Mouse (Mus musculus) hindbrain, embryonic 14.5 days (tissue): ENCODE measurements around the gene Asb6. TPM values are rescaled to one million over a fixed set of nuclear protein-coding genes. Genes with fewer than 3 reads are reported as not detected.

ENCODE experiments used
- ATAC-seq: fragments of 200-750 bp; cut with Nextera tagmentation; 2 replicates; pipeline ENCODE4 v1.8.0; 2017; ENCODE audit warnings: moderate number of reproducible peaks, mild to moderate bottlenecking, moderate TSS enrichment, moderate library complexity; ENCODE audit not compliant: low FRiP score
- DNase-seq: peaks from one replicate; pipeline ENCODE4 v3.0.0-alpha.2; 2015; ENCODE audit warnings: low spot score
- H3K27ac ChIP-seq: fragments of 300-500 bp; sonication (generic); 2 replicates; pipeline ENCODE4 v1.5.1; 2014; ENCODE audit warnings: mild to moderate bottlenecking, moderate library complexity
- H3K27me3 ChIP-seq: fragments of 300-500 bp; sonication (generic); 2 replicates; pipeline ENCODE4 v1.6.1; 2014; ENCODE audit warnings: mild to moderate bottlenecking, low read length, mixed read lengths; ENCODE audit not compliant: control insufficient read depth, insufficient read depth
- H3K36me3 ChIP-seq: fragments of 300-500 bp; sonication (generic); replicated peaks from 2 replicates; pipeline ENCODE4 v1.6.1; 2014; ENCODE audit not compliant: control insufficient read depth, insufficient read depth
- H3K4me1 ChIP-seq: fragments of 300-500 bp; sonication (generic); replicated peaks from 2 replicates; pipeline ENCODE4 v1.6.1; 2014; ENCODE audit warnings: antibody characterized with exemption, low read length, mixed read lengths; ENCODE audit not compliant: control insufficient read depth, insufficient read depth
- H3K4me2 ChIP-seq: fragments of 300-500 bp; sonication (generic); replicated peaks from 2 replicates; pipeline ENCODE4 v1.6.1; 2014; ENCODE audit warnings: mild to moderate bottlenecking, moderate library complexity
- H3K4me3 ChIP-seq: fragments of 300-500 bp; sonication (generic); replicated peaks from 2 replicates; pipeline ENCODE4 v1.5.1; 2014; ENCODE audit warnings: mild to moderate bottlenecking, low read length
- H3K9ac ChIP-seq: fragments of 300-500 bp; sonication (generic); 2 replicates; pipeline ENCODE4 v1.6.1; 2014
- H3K9me3 ChIP-seq: fragments of 300-500 bp; sonication (generic); 2 replicates; pipeline ENCODE4 v1.6.1; 2016; ENCODE audit warnings: low read length; ENCODE audit not compliant: control insufficient read depth
- WGBS: fragments of 180-500 bp; shearing (Covaris S2); extraction: QIAGEN DNeasy Blood & Tissue Kit; methylation state at CpG from one replicate; pipeline ENCODE4 v1.1.7; 2014; 5-methylcytosine and 5-hydroxymethylcytosine counted together
- polyA plus RNA-seq: library from polyadenylated mRNA; unstranded; fragments of >200 nt; fragmentation: Nextera tagmentation; extraction: Ambion mirVana; gene quantifications from 2 replicates; pipeline ENCODE4 v1.2.1, GENCODE M21; 2014

Asb6 gene
- polyA plus RNA-seq, 1 experiment from 2014 or later = 37.6 TPM

DNA sequence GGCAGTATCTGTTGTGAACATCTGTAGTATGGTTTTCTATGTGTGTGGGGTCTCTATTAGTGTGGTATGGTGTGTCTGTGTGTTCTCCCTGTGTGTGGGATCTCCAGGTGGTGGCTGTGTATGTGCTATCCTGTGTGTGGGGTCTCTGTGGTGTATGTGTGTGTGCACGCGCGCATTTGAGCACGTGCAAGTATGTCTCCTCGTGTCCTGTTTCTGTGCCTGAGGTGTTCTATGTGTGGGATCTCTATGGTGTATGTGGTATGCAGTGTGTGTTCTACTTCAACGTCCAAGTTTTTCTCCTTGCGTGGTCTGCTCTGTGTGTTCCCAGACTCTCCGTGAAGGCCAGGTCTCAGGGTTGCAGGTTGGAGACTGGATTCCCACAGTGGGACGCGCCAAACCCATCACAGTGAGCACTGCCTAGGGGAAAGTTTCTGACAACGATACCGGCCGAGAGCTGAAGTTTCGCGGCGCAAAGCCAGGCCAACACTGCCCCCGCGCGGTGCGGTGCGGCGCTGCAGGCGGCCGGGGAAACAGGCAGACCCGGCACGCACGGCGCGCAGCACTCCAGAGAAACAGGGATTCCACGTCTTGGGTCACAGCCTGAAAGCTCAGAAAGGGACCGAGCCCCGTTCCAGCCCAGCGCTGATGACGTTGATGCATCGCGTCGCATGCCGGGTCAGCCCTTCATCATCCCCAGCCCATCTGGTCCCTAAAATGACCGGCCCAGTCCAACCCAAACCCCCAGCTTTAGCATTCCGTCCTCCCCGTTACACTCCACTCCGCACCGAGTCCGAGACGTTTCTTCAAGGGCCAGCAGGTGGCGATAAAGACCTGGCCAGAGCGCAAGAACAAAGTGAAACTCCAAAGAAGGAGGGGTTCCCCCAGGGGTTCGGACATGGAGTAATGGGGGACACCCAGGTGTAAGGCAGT, 35.7 kb downstream of the Asb6 start:
- H3K27me3 ChIP-seq = no peaks in the 10 kb centered on the region
- H3K36me3 ChIP-seq = no peaks in the 10 kb centered on the region
- peak overlapping the region; percentile 32 for H3K4me3 ChIP-seq
- DNase-seq = peak; percentile 95
- peaks cover 24% of the 10 kb centered on the region for H3K4me1 ChIP-seq
- H3K27ac ChIP-seq = peak overlapping the region; percentile 81; the same call in 1 of the 2 replicates
- H3K9ac ChIP-seq = peak overlapping the region; percentile 49; the same call in 1 of the 2 replicates
- WGBS = 5% methylated on average over 48 of the region's 48 CpGs
- peak overlapping the region; percentile 71 for H3K4me2 ChIP-seq
- ATAC-seq = peak; percentile 69
- H3K9me3 ChIP-seq = no peaks in the 10 kb centered on the region

DNA sequence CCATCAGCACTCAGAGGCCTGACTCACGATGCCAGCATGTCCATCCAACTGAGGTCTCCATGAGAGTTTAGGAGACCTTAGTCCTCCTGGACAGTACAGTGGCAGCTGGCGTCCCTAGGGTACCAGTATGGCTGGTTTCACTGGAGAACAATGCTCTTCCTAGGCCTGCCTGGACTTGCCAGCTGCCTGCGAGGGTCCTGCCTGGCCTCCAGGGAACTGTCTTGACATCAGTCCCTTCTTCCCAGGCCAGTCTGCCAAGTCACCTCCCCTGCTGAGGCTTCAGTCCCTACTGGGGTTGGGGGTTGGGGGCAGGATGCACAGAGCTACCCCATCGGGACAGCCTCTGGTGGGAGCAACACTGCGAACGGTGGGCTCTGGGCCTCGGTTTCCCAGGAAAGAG, 38.1 kb downstream of the Asb6 start:
- H3K36me3 ChIP-seq = no peaks in the 10 kb centered on the region
- no peak overlapping the region for H3K9ac ChIP-seq
- no peak overlapping the region for H3K27ac ChIP-seq
- ATAC-seq = no peak
- no peaks in the 10 kb centered on the region for H3K27me3 ChIP-seq
- no peak overlapping the region for H3K4me2 ChIP-seq
- no peak overlapping the region for H3K4me3 ChIP-seq
- 73% methylated on average over 7 of the region's 7 CpGs for WGBS
- H3K4me1 ChIP-seq = peaks cover 23% of the 10 kb centered on the region
- no peaks in the 10 kb centered on the region for H3K9me3 ChIP-seq
- no peak for DNase-seq

DNA sequence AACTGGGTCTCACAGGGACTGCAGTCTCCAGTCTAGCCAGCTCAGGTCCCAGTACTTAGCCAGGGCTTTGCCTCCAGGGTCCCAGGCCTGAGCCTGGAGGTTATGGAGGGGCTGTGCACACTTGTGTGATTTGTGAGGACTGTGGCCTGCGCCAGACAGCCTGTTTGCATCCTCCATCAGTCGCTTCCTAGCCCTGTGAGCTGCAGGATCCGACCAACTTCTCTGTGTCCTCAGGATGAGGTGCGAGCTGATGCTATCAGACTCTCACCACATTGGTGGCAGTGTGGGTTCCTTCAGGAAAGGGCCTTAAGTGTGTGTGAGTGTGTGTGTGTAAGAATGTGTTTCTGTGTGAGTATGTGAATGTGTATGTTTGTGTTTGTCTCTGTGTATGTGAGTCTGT, 42.7 kb downstream of the Asb6 start:
- WGBS = 61% methylated on average over 4 of the region's 4 CpGs
- Histone ChIP-seq H3K27ac (no peak overlapping the region), H3K4me2 (no peak overlapping the region), H3K9ac (peak overlapping the region; percentile 29; the same call in 1 of the 2 replicates), H3K9me3 (no peaks in the 10 kb centered on the region), H3K4me1 (peaks cover 28% of the 10 kb centered on the region), H3K4me3 (no peak overlapping the region), H3K27me3 (no peaks in the 10 kb centered on the region), H3K36me3 (no peaks in the 10 kb centered on the region)
- ATAC-seq (no peak), DNase-seq (no peak)

DNA sequence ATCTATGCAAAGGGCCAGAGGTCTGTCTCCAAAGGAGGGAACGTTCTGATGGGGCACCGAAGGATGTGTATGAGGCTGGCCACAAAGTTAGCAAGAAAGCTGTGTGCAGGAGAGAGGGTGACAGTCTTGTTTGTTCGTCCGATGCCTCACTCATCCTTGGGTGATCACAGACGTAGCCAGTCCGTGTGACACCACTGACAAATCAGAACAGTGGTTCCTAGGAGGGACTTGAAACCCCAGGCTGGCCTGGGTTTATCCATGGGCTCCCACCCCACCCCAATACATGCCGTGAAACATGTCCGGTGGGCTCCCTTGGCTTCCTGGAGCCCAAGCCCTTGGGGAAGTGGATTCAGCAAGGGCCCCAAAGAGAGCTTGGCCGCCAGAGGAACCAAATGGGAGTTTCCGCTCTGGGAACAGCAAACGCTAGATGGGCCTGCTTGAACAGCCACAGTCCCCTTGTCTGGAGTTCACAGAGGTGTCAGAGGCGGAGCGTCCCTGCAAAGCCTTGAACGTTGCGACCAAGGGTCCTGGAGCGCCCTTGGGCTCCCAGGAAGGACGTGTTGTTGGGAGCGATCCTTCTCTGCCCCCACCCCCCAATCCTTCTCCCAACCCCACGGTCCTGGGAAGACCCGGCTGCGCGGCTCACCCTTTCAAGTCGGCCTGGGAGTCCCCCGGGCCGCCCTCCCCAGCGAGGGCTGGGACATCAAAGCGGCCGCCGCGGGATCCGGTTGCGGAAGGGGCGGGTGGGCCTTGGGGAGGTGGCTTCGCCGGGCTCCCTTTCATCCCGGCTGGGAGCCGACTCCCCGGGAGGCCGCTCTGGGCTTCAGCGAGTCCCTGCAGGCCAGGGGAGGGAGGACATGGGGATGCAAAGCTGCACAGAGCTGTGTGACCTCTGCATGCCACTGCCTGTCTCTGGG, 45.8 kb downstream of the Asb6 start:
- Histone ChIP-seq H3K4me1 (peaks cover 28% of the 10 kb centered on the region), H3K27me3 (no peaks in the 10 kb centered on the region), H3K4me2 (peak overlapping the region; percentile 46), H3K9me3 (no peaks in the 10 kb centered on the region), H3K4me3 (no peak overlapping the region), H3K36me3 (no peaks in the 10 kb centered on the region), H3K9ac (peak overlapping the region; percentile 42), H3K27ac (peak overlapping the region; percentile 55)
- DNase-seq (no peak), ATAC-seq (0 out of 2 replicates have a peak, but pooled peaks have one; percentile 15)
- 14% methylated on average over 40 of the region's 40 CpGs for WGBS

DNA sequence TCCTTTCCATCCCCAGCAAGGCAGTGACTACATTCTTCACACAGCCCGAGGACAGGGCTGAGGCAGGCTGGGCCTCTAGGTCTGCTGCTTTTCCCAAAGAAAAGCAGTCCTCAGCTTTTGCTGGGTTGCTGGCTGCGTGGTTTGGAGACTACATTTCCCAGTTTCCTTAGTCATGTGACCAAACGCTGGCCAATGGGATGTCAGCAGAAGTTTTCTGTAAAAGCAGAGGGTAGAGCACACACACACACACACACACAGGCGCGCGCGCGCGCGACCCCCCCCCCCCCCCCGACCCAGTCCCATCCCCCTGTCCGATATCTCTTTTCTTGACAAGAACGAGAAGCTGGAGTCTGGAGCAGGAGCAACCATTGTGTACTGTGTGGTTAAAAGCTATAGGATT, 46.8 kb downstream of the Asb6 start:
- no peak overlapping the region for H3K4me3 ChIP-seq
- H3K9ac ChIP-seq = no peak overlapping the region
- DNase-seq = peak; percentile 76
- 2% methylated on average over 13 of the region's 13 CpGs for WGBS
- H3K27me3 ChIP-seq = no peaks in the 10 kb centered on the region
- ATAC-seq = 0 out of 2 replicates have a peak, but pooled peaks have one; percentile 49
- peak overlapping the region; percentile 46 for H3K4me2 ChIP-seq
- peak overlapping the region; percentile 48; the same call in 1 of the 2 replicates for H3K27ac ChIP-seq
- H3K9me3 ChIP-seq = no peaks in the 10 kb centered on the region
- H3K4me1 ChIP-seq = peaks cover 28% of the 10 kb centered on the region
- H3K36me3 ChIP-seq = no peaks in the 10 kb centered on the region

DNA sequence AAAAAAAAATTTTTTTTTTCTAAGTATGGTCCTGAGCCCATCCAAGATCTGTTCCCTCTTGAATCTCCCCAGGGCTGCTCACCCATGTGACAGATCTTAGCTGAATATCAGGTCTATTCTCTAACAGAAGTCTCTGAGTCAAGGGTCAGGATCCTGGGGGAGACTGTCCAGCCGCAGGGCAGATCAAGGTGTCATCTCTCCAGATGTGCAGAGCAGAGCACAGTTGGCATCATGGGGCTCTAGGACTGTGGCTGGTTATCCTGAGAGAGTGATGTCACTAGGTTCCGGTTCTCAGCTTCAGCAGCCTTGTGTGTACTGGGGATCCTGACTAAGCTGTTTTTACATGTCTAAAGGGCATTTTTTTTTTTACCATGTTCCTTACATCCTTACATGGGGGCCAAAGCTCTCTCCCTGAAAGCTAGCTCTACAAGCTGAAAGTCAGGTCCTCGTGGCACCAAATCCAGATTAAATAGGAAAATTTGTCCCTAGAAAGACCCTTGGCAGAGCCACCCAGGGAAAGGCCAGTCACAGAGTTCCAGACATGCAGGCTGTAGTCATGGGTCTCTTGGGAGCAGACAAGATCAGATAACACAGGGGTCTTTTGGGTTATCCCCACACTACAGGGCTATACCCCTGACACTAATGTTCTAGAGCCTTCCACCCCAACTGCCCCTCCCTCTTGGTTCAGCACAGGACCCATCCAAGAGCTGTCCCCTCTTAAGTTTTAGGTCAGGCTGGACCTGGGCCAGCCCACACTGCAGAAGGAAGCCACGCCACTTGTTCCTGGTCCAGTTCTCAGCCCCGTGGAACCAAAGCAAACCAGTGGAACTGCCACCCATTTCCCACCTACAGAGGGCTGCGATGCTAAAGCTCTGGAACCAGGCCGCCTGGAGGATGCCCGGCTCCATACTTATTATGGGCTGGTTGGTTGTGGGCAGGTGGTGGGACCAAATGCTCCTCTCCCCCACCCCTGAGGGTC, 47.5 kb downstream of the Asb6 start:
- Histone ChIP-seq H3K4me2 (peak overlapping the region; percentile 46), H3K27ac (peak overlapping the region; percentile 48; the same call in 1 of the 2 replicates), H3K4me1 (peaks cover 28% of the 10 kb centered on the region), H3K4me3 (no peak overlapping the region), H3K36me3 (no peaks in the 10 kb centered on the region), H3K27me3 (no peaks in the 10 kb centered on the region), H3K9me3 (no peaks in the 10 kb centered on the region), H3K9ac (no peak overlapping the region)
- DNase-seq = no peak
- no peak for ATAC-seq
- 75% methylated on average over 8 of the region's 8 CpGs for WGBS

DNA sequence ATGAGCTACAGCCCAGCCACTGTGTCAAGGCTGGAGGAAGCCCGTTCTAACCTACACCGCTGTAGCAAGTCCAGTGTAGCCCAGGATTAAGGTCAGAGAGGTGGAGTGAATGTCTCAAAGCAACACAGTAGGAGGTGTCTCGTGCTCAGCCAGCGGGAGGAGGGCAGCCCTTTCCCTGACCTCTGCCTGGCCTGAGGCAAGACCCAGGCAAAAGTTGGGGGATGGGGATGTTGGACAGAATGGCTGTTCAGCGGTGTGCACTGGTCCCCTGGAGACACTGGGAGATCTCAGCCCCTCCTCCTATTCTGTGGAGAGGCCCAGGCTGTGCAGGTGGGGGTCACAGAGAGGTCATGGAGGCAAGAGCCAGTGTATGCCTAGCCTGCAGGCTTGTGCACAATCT, 50.9 kb downstream of the Asb6 start:
- Histone ChIP-seq H3K9me3 (no peaks in the 10 kb centered on the region), H3K27me3 (no peaks in the 10 kb centered on the region), H3K4me1 (peaks cover 9% of the 10 kb centered on the region), H3K9ac (no peak overlapping the region), H3K4me3 (no peak overlapping the region), H3K27ac (no peak overlapping the region), H3K4me2 (no peak overlapping the region), H3K36me3 (no peaks in the 10 kb centered on the region)
- ATAC-seq (no peak), DNase-seq (no peak)
- WGBS = 4% methylated on average over 5 of the region's 5 CpGs

DNA sequence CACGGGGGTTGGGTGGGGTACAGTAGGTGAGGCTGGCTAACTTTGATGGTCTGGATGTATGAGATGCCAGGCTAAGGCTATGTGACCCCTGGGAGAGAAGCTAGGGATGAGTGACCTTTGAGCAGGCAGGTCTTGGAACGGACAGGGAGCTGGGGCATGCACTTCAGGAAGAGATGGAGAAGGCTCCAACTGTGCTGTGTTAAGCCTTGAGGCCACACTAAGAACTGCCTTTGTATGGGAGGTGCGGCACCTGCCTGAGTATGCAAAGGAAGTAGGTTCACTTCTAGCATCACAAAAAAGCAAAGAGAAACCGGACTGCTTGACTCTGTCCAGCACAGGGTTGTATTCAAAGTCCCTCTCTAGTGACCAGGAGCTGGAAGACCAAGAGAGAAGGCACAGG, 51.9 kb downstream of the Asb6 start:
- ATAC-seq = no peak

More for the DNA sequence above, 51.9 kb downstream of the Asb6 start:
- H3K36me3 ChIP-seq = no peaks in the 10 kb centered on the region
- H3K27ac ChIP-seq = no peak overlapping the region
- 61% methylated on average over 4 of the region's 4 CpGs for WGBS
- H3K27me3 ChIP-seq = no peaks in the 10 kb centered on the region
- no peak overlapping the region for H3K9ac ChIP-seq
- DNase-seq = no peak
- no peak overlapping the region for H3K4me2 ChIP-seq
- no peaks in the 10 kb centered on the region for H3K9me3 ChIP-seq
- H3K4me1 ChIP-seq = peaks cover 3% of the 10 kb centered on the region; the same call in 1 of the 2 replicates
- H3K4me3 ChIP-seq = no peak overlapping the region
